Mouse (Mus musculus): ENCODE measurements around the gene Usp45. TPM values are rescaled to one million over a fixed set of nuclear protein-coding genes. Genes with fewer than 3 reads are reported as not detected.
"Not testable (repeated sequence)": the region's sequence is repeated elsewhere in the genome, so short reads cannot be mapped to it uniquely, and the experiment has no call there.

The Usp45 gene
- 22.5 and 22.6 TPM in 2 replicates for polyA plus RNA-seq (2012; rRNA removed)

DNA sequence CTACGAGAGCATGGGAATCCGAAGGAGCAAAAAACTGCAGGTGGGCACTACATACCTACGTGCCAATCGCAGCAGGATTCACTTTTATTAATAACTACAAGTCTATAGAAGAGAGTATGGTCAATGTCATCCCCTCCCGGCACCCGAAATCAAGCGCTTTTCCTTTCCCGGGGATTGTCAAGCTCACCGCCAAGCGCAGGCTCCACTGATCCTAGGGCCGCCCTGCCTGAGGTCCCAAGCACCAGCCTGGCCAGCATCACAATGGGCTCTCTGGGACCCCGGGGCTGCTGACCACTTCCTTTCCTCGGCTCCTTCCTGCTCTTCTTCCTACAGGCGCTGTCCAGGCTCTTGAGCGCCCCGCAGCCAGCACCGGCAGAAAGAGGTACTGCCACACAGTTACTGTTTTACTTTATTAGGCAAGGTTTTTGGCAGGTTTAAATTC, at the start of gene Usp45, which contains the start of gene Tstd3:
Usp45 (plus strand) TSS at position 294 of the 442 bp plus-strand sequence.
Tstd3 (minus strand) TSS at position 350 of the 442 bp plus-strand sequence.
- WGBS = 1% methylated on average over 17 of the region's 17 CpGs
- TF ChIP-seq CTCF (IDR thresholded peaks at IDR 0.05; ENCODE audit: borderline replicate concordance, insufficient read depth, low read depth, low read length) = peak; percentile 68
- TF ChIP-seq POLR2A (IDR thresholded peaks at IDR 0.05; ENCODE audit: borderline replicate concordance, insufficient read depth, low read length) = peak; percentile 38; the same call in 1 of the 2 replicates
- peak within 1 kb of the TSS; percentile 48 for H3K27ac ChIP-seq (ENCODE audit: insufficient read depth, low read length)

GRCm38 (mm10) chr4:21722752-21723334, 44.1 kb upstream of the Usp45 start:
- TF ChIP-seq CTCF (IDR thresholded peaks at IDR 0.05; ENCODE audit: borderline replicate concordance, insufficient read depth, low read depth, low read length) (no peak), POLR2A (IDR thresholded peaks at IDR 0.05; ENCODE audit: borderline replicate concordance, insufficient read depth, low read length) (no peak)
- 45% methylated on average over 7 of the region's 7 CpGs for WGBS
- no peak for DNase-seq

More for the DNA sequence above, at the start of gene Usp45, which contains the start of gene Tstd3:
- Histone ChIP-seq H3K27me3 (ENCODE audit: control insufficient read depth, insufficient read depth, low read length) (no peaks in the 10 kb centered on the region), H3K4me3 (replicated peaks; ENCODE audit: insufficient read depth, low read depth, low read length) (peak within 1 kb of the TSS; percentile 79), H3K4me1 (ENCODE audit: control insufficient read depth, insufficient read depth, low read length) (no peaks in the 10 kb centered on the region)
- peak; percentile 86 for DNase-seq

DNA sequence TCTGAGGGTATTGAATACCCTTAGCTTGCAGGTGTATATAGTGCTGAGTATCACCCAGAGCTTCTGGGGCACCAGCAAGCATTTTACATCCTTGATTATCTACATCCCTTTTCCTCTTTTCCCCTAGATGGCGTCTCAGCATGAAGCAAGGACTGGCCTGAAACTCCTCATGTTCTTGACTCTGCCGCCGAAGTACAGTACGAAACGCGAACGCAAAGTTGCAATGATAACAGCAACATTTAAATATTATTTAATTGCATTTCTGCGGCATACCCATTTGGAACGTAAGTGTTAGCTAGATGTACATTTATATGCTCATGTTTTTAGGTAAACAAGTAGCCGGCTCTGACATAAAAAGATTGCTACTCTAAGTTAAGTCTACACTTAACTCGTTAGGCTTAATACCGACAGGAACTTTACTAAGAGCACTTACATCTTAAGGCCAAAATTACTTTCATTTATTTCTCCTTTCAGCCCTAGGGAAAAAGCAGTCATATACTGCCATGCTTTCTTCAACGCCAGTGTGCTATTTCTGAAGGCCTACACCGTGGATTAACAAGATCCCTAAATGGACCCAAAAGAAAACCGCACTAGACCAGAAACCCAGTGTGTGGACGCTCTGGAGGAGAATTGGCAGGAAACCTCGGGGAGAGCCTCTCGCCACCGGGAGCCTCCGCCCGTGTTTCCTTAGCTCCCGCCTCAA, 39.9 kb upstream of the Usp45 start:
- Histone ChIP-seq H3K4me3 (replicated peaks; ENCODE audit: insufficient read depth, low read depth, low read length) (peak overlapping the region; percentile 73), H3K27me3 (ENCODE audit: control insufficient read depth, insufficient read depth, low read length) (no peaks in the 10 kb centered on the region), H3K4me1 (ENCODE audit: control insufficient read depth, insufficient read depth, low read length) (no peaks in the 10 kb centered on the region), H3K27ac (ENCODE audit: insufficient read depth, low read length) (0 out of 2 replicates have a peak overlapping the region, but pooled peaks have one; percentile 19)
- DNase-seq = peak; percentile 45 to 72
- TF ChIP-seq CTCF (IDR thresholded peaks at IDR 0.05; ENCODE audit: borderline replicate concordance, insufficient read depth, low read depth, low read length) (peak; percentile 37; the same call in 1 of the 2 replicates), POLR2A (IDR thresholded peaks at IDR 0.05; ENCODE audit: borderline replicate concordance, insufficient read depth, low read length) (no peak)
- under 1% methylated on average over 22 of the region's 22 CpGs for WGBS

More at GRCm38 (mm10) chr4:21722752-21723334, 44.1 kb upstream of the Usp45 start:
- H3K4me3 ChIP-seq (replicated peaks; ENCODE audit: insufficient read depth, low read depth, low read length) = no peak overlapping the region
- H3K4me1 ChIP-seq (ENCODE audit: control insufficient read depth, insufficient read depth, low read length) = no peaks in the 10 kb centered on the region
- no peaks in the 10 kb centered on the region for H3K27me3 ChIP-seq (ENCODE audit: control insufficient read depth, insufficient read depth, low read length)
- no peak overlapping the region for H3K27ac ChIP-seq (ENCODE audit: insufficient read depth, low read length)

DNA sequence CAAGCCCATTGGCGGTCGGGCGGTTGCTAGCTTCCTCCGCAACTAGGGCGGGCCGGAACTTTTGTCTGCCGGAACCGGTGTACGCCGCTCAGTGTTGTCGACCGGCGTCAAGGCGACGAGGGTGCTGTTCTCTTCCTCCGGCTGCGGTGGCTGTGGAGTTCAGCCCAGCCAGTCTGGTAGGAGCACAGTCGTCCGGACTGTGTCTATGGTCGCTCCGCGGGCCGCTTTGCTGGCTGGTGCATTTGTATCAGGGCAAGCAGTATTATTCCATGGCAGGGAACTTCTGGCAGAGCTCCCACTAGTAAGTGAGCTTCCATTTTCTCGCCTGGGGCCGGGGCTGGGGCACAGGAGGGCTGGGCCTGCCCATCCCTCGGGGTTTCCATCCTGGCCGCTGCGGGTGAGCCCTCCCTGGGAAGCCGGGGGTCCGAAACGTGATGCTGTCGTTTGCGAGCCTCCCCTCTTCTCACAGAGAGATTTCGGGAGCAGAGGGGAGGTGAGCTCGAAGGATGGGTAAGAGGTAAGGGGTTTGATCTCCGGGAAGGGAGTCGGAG, 39.3 kb upstream of the Usp45 start, which contains the start of gene Ccnc:
Ccnc (plus strand) TSS at position 87 of the 551 bp plus-strand sequence.
- Histone ChIP-seq H3K4me3 (replicated peaks; ENCODE audit: insufficient read depth, low read depth, low read length) (peak within 1 kb of the TSS; percentile 73), H3K27me3 (ENCODE audit: control insufficient read depth, insufficient read depth, low read length) (no peaks in the 10 kb centered on the region), H3K27ac (ENCODE audit: insufficient read depth, low read length) (peak within 1 kb of the TSS; percentile 24; the same call in 1 of the 2 replicates), H3K4me1 (ENCODE audit: control insufficient read depth, insufficient read depth, low read length) (no peaks in the 10 kb centered on the region)
- no peak for TF ChIP-seq CTCF (IDR thresholded peaks at IDR 0.05; ENCODE audit: borderline replicate concordance, insufficient read depth, low read depth, low read length)
- peak; percentile 93 for TF ChIP-seq POLR2A (IDR thresholded peaks at IDR 0.05; ENCODE audit: borderline replicate concordance, insufficient read depth, low read length)
- under 1% methylated on average over 37 of the region's 37 CpGs for WGBS
- peak; percentile 93 to 95 for DNase-seq

- Histone ChIP-seq H3K4me1 (ENCODE audit: control insufficient read depth, insufficient read depth, low read length) (no peaks in the 10 kb centered on the region), H3K4me3 (replicated peaks; ENCODE audit: insufficient read depth, low read depth, low read length) (no peak overlapping the region), H3K27ac (ENCODE audit: insufficient read depth, low read length) (no peak overlapping the region), H3K27me3 (ENCODE audit: control insufficient read depth, insufficient read depth, low read length) (no peaks in the 10 kb centered on the region)
- no peak for DNase-seq
- 77% methylated on average over 4 of the region's 4 CpGs for WGBS
- TF ChIP-seq POLR2A (IDR thresholded peaks at IDR 0.05; ENCODE audit: borderline replicate concordance, insufficient read depth, low read length) (no peak), CTCF (IDR thresholded peaks at IDR 0.05; ENCODE audit: borderline replicate concordance, insufficient read depth, low read depth, low read length) (no peak)
Observed at GRCm38 (mm10) chr4:21739169-21739568, 27.8 kb upstream of the Usp45 start.

DNA sequence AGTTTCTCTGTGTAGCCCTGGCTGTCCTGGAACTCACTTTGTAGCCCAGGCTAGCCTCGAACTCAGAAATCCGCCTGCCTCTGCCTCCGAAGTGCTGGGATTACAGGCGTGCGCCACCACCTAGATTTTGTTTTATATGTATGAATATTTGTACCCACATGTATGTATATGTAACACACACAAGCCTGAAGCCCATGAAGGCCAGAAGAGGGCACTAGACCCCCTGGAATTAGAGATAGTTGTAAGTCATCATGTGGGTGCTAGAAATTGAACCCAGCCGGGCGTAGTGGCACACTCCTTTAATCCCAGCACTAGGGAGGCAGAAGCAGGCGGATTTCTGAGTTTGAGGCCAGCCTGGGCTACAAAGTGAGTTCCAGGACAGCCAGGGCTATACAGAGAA, 22.8 kb upstream of the Usp45 start:
- WGBS = 95% methylated on average over 8 of the region's 8 CpGs
- DNase-seq; H3K27me3 ChIP-seq (ENCODE audit: control insufficient read depth, insufficient read depth, low read length); H3K4me3 ChIP-seq (replicated peaks; ENCODE audit: insufficient read depth, low read depth, low read length); H3K27ac ChIP-seq (ENCODE audit: insufficient read depth, low read length); H3K4me1 ChIP-seq (ENCODE audit: control insufficient read depth, insufficient read depth, low read length): not testable (repeated sequence)

- H3K27ac ChIP-seq (ENCODE audit: insufficient read depth, low read length) = no peak overlapping the region
- no peak for TF ChIP-seq CTCF (IDR thresholded peaks at IDR 0.05; ENCODE audit: borderline replicate concordance, insufficient read depth, low read depth, low read length)
- TF ChIP-seq POLR2A (IDR thresholded peaks at IDR 0.05; ENCODE audit: borderline replicate concordance, insufficient read depth, low read length) = no peak
- H3K27me3 ChIP-seq (ENCODE audit: control insufficient read depth, insufficient read depth, low read length) = no peaks in the 10 kb centered on the region; the same call in 1 of the 2 replicates
- DNase-seq = no peak
- H3K4me1 ChIP-seq (ENCODE audit: control insufficient read depth, insufficient read depth, low read length) = no peaks in the 10 kb centered on the region
- 85% methylated on average over 5 of the region's 5 CpGs for WGBS
- no peak overlapping the region for H3K4me3 ChIP-seq (replicated peaks; ENCODE audit: insufficient read depth, low read depth, low read length)
Observed at GRCm38 (mm10) chr4:21745723-21746122, 21.2 kb upstream of the Usp45 start.

Data from cerebellum, adult 2 months (tissue).